Mouse (Mus musculus): ENCODE data around the gene Matk.

- TF ChIP-seq CTCF (IDR thresholded peaks at IDR 0.05; ENCODE audit: borderline replicate concordance, insufficient read depth, low read length) (no peak), POLR2A (IDR thresholded peaks at IDR 0.05; ENCODE audit: low read depth, low read length) (no peak)
Measured at GRCm38 (mm10) chr10:81210154-81210553, 42.6 kb upstream of the Matk start.

Data from embryonic fibroblast, embryonic 13.5 days (primary cell).